Mouse (Mus musculus): ENCODE results near the gene Lin7a. TPM values are rescaled to one million over a fixed set of nuclear protein-coding genes. Genes with fewer than 3 reads are reported as not detected.

Lin7a gene
- total RNA-seq, 2 experiments from 2014 or later, result 1.6 to 2.3 TPM

GRCm38 (mm10) chr10:107323865-107324264, 52.4 kb downstream of the Lin7a start:
- DNase-seq, result no peak

- no peak for DNase-seq
These were observed 54.1 kb downstream of the Lin7a start for GRCm38 (mm10) chr10:107325558-107325957.

GRCm38 (mm10) chr10:107339524-107339923, 68.0 kb downstream of the Lin7a start:
- DNase-seq, result no peak

- DNase-seq, result no peak
These were observed 69.7 kb downstream of the Lin7a start for GRCm38 (mm10) chr10:107341151-107341550.

- no peak for DNase-seq
These were observed 72.7 kb downstream of the Lin7a start for GRCm38 (mm10) chr10:107344200-107344599.

GRCm38 (mm10) chr10:107347842-107348241, 76.4 kb downstream of the Lin7a start:
- DNase-seq, result no peak

GRCm38 (mm10) chr10:107351696-107352485, 80.4 kb downstream of the Lin7a start:
- DNase-seq, result no peak

GRCm38 (mm10) chr10:107353483-107353882, 82.0 kb downstream of the Lin7a start:
- DNase-seq, result no peak

- DNase-seq, result no peak
These were observed 87.1 kb downstream of the Lin7a start for GRCm38 (mm10) chr10:107358443-107359040.

- no peak for DNase-seq
These were observed 87.8 kb downstream of the Lin7a start for GRCm38 (mm10) chr10:107359296-107359695.

- DNase-seq, result peak; percentile 3
These were observed 90.1 kb downstream of the Lin7a start for GRCm38 (mm10) chr10:107361546-107361945.

- DNase-seq, result no peak
These were observed 90.5 kb downstream of the Lin7a start for GRCm38 (mm10) chr10:107362026-107362425.

- no peak for DNase-seq
These were observed 91.7 kb downstream of the Lin7a start for GRCm38 (mm10) chr10:107363049-107363816.

GRCm38 (mm10) chr10:107377218-107377617, 105.7 kb downstream of the Lin7a start:
- no peak for DNase-seq

GRCm38 (mm10) chr10:107381143-107381746, 109.8 kb downstream of the Lin7a start:
- DNase-seq, result no peak

GRCm38 (mm10) chr10:107383825-107384224, 112.3 kb downstream of the Lin7a start:
- DNase-seq, result no peak

GRCm38 (mm10) chr10:107389505-107389904, 118.0 kb downstream of the Lin7a start:
- peak; percentile 59 for DNase-seq

- no peak for DNase-seq
These were observed 133.9 kb downstream of the Lin7a start for GRCm38 (mm10) chr10:107405347-107405746.

- no peak for DNase-seq
These were observed 146.8 kb downstream of the Lin7a start for GRCm38 (mm10) chr10:107418306-107418705.

- DNase-seq, result no peak
These were observed 165.5 kb downstream of the Lin7a start for GRCm38 (mm10) chr10:107436967-107437366.

- peak; percentile 43 for DNase-seq
These were observed 171.3 kb downstream of the Lin7a start for GRCm38 (mm10) chr10:107442781-107443180.

- DNase-seq, result no peak
These were observed 178.2 kb downstream of the Lin7a start for GRCm38 (mm10) chr10:107449496-107450330.

Data from adrenal gland, postnatal 10 days (tissue).